Mouse (Mus musculus) midbrain, embryonic 11.5 days (tissue): ENCODE measurements around the gene Cacna1i. TPM values are rescaled to one million over a fixed set of nuclear protein-coding genes. Genes with fewer than 3 reads are reported as not detected.

ENCODE experiments used
- ATAC-seq: fragments of 200-750 bp; cut with Nextera tagmentation; 2 replicates; pipeline ENCODE4 v1.8.0; 2017; ENCODE audit warnings: moderate TSS enrichment, moderate library complexity; ENCODE audit not compliant: low FRiP score
- DNase-seq: peaks from one replicate; pipeline ENCODE4 v3.0.0; 2015; ENCODE audit warnings: low spot score; ENCODE audit errors: missing footprints
- H3K27ac ChIP-seq: fragments of 300-500 bp; sonication (generic); 2 replicates; pipeline ENCODE4 v1.5.1; 2014; ENCODE audit warnings: low read depth, low read length
- H3K27me3 ChIP-seq: fragments of 300-500 bp; sonication (generic); 2 replicates; pipeline ENCODE4 v1.6.1; 2014; ENCODE audit warnings: mild to moderate bottlenecking, low read length, moderate library complexity, mixed read lengths; ENCODE audit not compliant: control insufficient read depth, insufficient read depth
- H3K36me3 ChIP-seq: fragments of 300-500 bp; sonication (generic); 2 replicates; pipeline ENCODE4 v1.6.1; 2014; ENCODE audit warnings: mild to moderate bottlenecking, low read length, moderate library complexity, mixed read lengths; ENCODE audit not compliant: control insufficient read depth, insufficient read depth
- H3K4me1 ChIP-seq: fragments of 300-500 bp; sonication (generic); 2 replicates; pipeline ENCODE4 v1.6.1; 2014; ENCODE audit warnings: low read length; ENCODE audit not compliant: control insufficient read depth, insufficient read depth
- H3K4me2 ChIP-seq: fragments of 300-500 bp; sonication (generic); 2 replicates; pipeline ENCODE4 v1.6.1; 2014; ENCODE audit warnings: mild to moderate bottlenecking, moderate library complexity
- H3K4me3 ChIP-seq: fragments of 300-500 bp; sonication (generic); 2 replicates; pipeline ENCODE4 v1.5.1; 2014; ENCODE audit warnings: low read depth, low read length
- H3K9ac ChIP-seq: fragments of 300-500 bp; sonication (generic); 2 replicates; pipeline ENCODE4 v1.6.1; 2014; ENCODE audit warnings: low read length
- H3K9me3 ChIP-seq: fragments of 300-500 bp; sonication (generic); 2 replicates; pipeline ENCODE4 v1.6.1; 2016; ENCODE audit warnings: low read length; ENCODE audit not compliant: control insufficient read depth
- WGBS: fragments of 180-500 bp; shearing (Covaris S2); extraction: QIAGEN DNeasy Blood & Tissue Kit; methylation state at CpG from one replicate; pipeline ENCODE4 v1.1.7; 2014; 5-methylcytosine and 5-hydroxymethylcytosine counted together
- polyA plus RNA-seq: library from polyadenylated mRNA; unstranded; fragments of >200 nt; fragmentation: Nextera tagmentation; extraction: Ambion mirVana; gene quantifications from 2 replicates; pipeline ENCODE4 v1.2.1, GENCODE M21; 2014

Cacna1i gene
- polyA plus RNA-seq, 1 experiment from 2014 or later, result 0.05 TPM

DNA sequence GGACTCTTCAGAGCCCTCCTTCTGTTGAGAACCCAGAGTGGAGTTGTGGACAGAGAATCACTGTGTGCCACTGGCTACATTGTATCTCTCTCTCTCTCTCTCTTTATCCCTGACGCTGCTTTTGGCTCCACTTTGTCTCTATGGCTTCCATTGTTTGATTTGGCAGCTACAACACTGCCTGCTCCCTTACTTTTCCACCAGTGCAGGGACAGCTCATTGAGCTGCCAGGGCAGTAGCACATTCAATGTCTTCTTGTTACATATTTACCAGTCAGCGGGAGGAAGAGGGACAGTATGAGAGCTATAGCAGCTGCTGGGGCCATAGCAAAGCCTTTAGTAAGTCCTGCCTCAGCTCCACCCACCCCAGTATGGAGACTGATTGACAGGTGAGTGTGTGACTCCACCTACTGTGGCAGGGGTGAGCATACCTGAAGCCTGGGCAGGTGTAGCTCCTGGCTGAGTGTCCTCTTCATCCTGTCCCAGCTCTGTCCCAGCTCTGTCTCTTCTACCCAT lies 114.4 kb downstream of the Cacna1i start:
- WGBS, result 35% methylated on average over 2 of the region's 2 CpGs
- peaks cover 9% of the 10 kb centered on the region for H3K4me1 ChIP-seq
- no peak overlapping the region for H3K9ac ChIP-seq
- no peak overlapping the region for H3K4me2 ChIP-seq
- H3K27ac ChIP-seq, result no peak overlapping the region
- ATAC-seq (no peak), DNase-seq (peak; percentile 37)
- H3K36me3 ChIP-seq, result no peaks in the 10 kb centered on the region
- H3K9me3 ChIP-seq, result no peaks in the 10 kb centered on the region
- no peaks in the 10 kb centered on the region for H3K27me3 ChIP-seq
- no peak overlapping the region for H3K4me3 ChIP-seq

- H3K9me3 ChIP-seq, result no peaks in the 10 kb centered on the region
- 45% methylated on average over 8 of the region's 8 CpGs for whole genome bisulfite sequencing
- peaks cover 9% of the 10 kb centered on the region for H3K4me1 ChIP-seq
- no peaks in the 10 kb centered on the region for H3K36me3 ChIP-seq
- DNase-seq, result no peak
- H3K27me3 ChIP-seq, result no peaks in the 10 kb centered on the region
- ATAC-seq, result 0 out of 2 replicates have a peak, but pooled peaks have one; percentile 7
- H3K27ac ChIP-seq, result no peak overlapping the region
- H3K4me3 ChIP-seq, result no peak overlapping the region
- H3K9ac ChIP-seq, result no peak overlapping the region
- no peak overlapping the region for H3K4me2 ChIP-seq
Measured at GRCm38 (mm10) chr15:80401980-80402379, 114.9 kb downstream of the Cacna1i start.

DNA sequence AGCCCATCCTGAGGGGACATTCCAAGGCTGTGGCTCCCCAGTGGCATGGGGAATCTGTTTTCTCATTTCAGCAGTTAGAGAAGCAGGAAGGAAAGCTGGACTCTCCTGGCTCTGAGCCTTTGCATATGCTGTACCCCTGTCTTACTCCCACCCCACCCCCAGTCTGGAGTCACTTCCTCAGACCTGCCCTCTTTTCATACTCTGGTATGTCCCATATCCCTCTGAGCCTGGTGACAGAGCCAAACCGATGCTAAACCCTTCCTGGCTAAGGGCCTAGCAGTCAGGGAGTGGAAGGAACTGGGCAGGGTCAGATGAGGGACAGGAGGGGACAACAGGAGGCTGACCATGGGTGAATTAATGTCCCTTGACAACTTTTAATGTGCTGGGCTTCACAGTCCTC lies 120.8 kb downstream of the Cacna1i start:
- H3K27me3 ChIP-seq, result no peaks in the 10 kb centered on the region
- no peak overlapping the region for H3K27ac ChIP-seq
- H3K9me3 ChIP-seq, result no peaks in the 10 kb centered on the region
- H3K4me2 ChIP-seq, result no peak overlapping the region
- ATAC-seq (no peak), DNase-seq (peak; percentile 59)
- 55% methylated on average over 1 of the region's 1 CpGs for WGBS
- H3K4me1 ChIP-seq, result no peaks in the 10 kb centered on the region
- H3K4me3 ChIP-seq, result no peak overlapping the region
- no peaks in the 10 kb centered on the region for H3K36me3 ChIP-seq
- H3K9ac ChIP-seq, result no peak overlapping the region

GRCm38 (mm10) chr15:80410661-80411060 lies 123.6 kb downstream of the Cacna1i start:
- ATAC-seq (no peak), DNase-seq (no peak)
- no peaks in the 10 kb centered on the region for H3K4me1 ChIP-seq
- H3K9me3 ChIP-seq, result no peaks in the 10 kb centered on the region
- no peaks in the 10 kb centered on the region for H3K27me3 ChIP-seq
- 73% methylated on average over 7 of the region's 7 CpGs for WGBS
- H3K4me3 ChIP-seq, result no peak overlapping the region
- no peaks in the 10 kb centered on the region for H3K36me3 ChIP-seq
- no peak overlapping the region for H3K27ac ChIP-seq
- no peak overlapping the region for H3K4me2 ChIP-seq
- no peak overlapping the region for H3K9ac ChIP-seq

- no peaks in the 10 kb centered on the region for H3K27me3 ChIP-seq
- WGBS, result 84% methylated on average over 4 of the region's 4 CpGs
- ATAC-seq (no peak), DNase-seq (peak; percentile 6)
- no peaks in the 10 kb centered on the region for H3K36me3 ChIP-seq
- H3K27ac ChIP-seq, result no peak overlapping the region
- no peak overlapping the region for H3K4me3 ChIP-seq
- H3K9ac ChIP-seq, result no peak overlapping the region
- H3K4me1 ChIP-seq, result no peaks in the 10 kb centered on the region
- no peaks in the 10 kb centered on the region for H3K9me3 ChIP-seq
- no peak overlapping the region for H3K4me2 ChIP-seq
Measured at GRCm38 (mm10) chr15:80413070-80413469, 126.0 kb downstream of the Cacna1i start.

DNA sequence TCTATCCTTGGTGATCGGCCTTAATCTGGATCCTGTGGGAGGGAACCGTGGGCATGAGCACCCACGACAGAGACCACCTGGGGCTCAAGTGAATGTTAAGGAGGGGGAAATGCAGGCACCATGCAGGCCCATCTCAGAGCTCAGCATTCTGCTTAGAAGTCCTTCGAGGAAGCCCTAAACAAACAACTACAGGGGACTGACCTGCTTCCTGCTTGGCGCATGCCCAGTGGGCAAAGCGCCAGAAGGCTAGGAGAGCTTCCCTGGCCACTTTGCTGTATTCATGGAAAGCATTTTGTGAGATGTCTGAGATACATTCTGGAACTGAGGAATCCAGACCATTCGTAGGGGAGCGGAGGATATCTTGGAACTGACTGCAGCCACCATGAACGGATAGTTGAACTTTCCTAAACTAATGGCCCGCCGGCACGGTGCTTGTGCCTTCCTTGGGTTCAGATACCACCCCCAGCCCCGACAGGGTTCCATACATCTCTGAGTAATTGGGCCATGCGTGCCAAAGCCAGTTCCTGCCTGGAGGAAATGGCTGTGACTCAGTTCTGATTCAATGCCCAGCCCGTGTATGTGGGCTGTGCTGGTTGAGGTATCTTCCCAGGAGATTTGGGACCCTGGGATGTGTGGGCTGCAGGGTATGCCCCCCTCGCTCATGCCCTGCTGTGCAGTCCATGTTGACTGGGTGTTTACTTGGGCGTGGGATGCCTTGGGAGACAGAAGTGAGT lies 127.1 kb downstream of the Cacna1i start:
- DNase-seq, result peak; percentile 6
- 90% methylated on average over 17 of the region's 17 CpGs for WGBS
- Histone ChIP-seq H3K9ac (no peak overlapping the region), H3K36me3 (no peaks in the 10 kb centered on the region), H3K4me2 (no peak overlapping the region), H3K4me1 (no peaks in the 10 kb centered on the region), H3K27ac (no peak overlapping the region), H3K27me3 (no peaks in the 10 kb centered on the region), H3K4me3 (no peak overlapping the region), H3K9me3 (no peaks in the 10 kb centered on the region)
- ATAC-seq, result no peak

GRCm38 (mm10) chr15:80415132-80415531 lies 128.1 kb downstream of the Cacna1i start:
- Histone ChIP-seq H3K9me3 (no peaks in the 10 kb centered on the region), H3K4me3 (no peak overlapping the region), H3K27ac (no peak overlapping the region), H3K4me2 (no peak overlapping the region), H3K36me3 (no peaks in the 10 kb centered on the region), H3K9ac (no peak overlapping the region), H3K4me1 (no peaks in the 10 kb centered on the region), H3K27me3 (no peaks in the 10 kb centered on the region)
- 86% methylated on average over 4 of the region's 4 CpGs for WGBS
- DNase-seq (peak; percentile 61), ATAC-seq (no peak)

GRCm38 (mm10) chr15:80417066-80417465 lies 130.0 kb downstream of the Cacna1i start:
- H3K36me3 ChIP-seq, result no peaks in the 10 kb centered on the region
- H3K4me1 ChIP-seq, result no peaks in the 10 kb centered on the region
- no peaks in the 10 kb centered on the region for H3K9me3 ChIP-seq
- ATAC-seq (no peak), DNase-seq (no peak)
- 83% methylated on average over 6 of the region's 9 CpGs for WGBS
- no peaks in the 10 kb centered on the region for H3K27me3 ChIP-seq
- no peak overlapping the region for H3K4me2 ChIP-seq
- H3K27ac ChIP-seq, result no peak overlapping the region
- no peak overlapping the region for H3K4me3 ChIP-seq
- H3K9ac ChIP-seq, result no peak overlapping the region

DNA sequence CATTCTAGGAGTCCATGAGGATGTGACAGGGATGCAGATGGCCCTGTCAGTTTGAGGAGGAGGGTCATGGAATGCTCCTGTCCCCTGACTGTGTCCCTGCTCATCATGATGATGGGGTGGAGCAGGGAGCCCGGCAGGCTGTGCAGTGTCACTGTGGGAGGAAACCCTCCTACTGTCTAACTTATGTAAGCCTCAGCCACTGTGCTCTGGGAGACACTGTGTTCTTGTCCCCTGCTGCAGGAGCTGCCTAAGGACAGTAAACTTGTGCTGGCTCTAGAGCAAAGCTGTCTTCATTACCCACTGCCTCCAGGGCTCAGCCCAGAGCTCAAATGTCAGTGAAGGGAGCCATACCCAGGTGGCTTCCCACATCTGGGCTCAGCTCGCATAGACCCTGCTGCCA lies 131.1 kb downstream of the Cacna1i start:
- Histone ChIP-seq H3K27me3 (no peaks in the 10 kb centered on the region), H3K9me3 (no peaks in the 10 kb centered on the region), H3K4me1 (no peaks in the 10 kb centered on the region), H3K4me2 (no peak overlapping the region), H3K27ac (no peak overlapping the region), H3K9ac (no peak overlapping the region), H3K36me3 (no peaks in the 10 kb centered on the region), H3K4me3 (no peak overlapping the region)
- peak; percentile 28 for DNase-seq
- 84% methylated on average over 2 of the region's 2 CpGs for WGBS
- no peak for ATAC-seq
